Mouse (Mus musculus): Measurements from ENCODE around the gene Matn1.

The Matn1 gene

GRCm38 (mm10) chr4:130988219-130988839, 44.1 kb downstream of the Matn1 start:
- no peak for DNase-seq

DNA sequence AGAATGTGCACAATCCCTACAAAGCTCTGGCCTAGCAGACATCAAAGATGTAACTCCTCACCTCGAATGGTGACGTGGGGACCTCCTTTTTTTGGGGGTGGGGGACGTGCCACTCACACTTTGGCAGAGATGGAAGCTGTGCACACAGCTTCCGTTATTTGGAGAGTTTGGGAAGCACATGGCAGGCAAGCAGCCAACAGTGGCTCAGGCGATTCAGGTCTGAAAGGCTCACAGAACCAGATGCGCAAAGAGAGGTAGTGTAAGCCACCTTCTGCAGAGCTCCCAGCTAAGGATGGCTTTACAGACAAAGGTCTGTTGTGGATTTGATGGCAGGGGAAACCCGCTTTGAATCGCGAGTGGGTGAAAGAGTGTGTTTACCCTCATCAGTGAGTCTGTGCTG, 45.0 kb downstream of the Matn1 start:
- DNase-seq = no peak

DNA sequence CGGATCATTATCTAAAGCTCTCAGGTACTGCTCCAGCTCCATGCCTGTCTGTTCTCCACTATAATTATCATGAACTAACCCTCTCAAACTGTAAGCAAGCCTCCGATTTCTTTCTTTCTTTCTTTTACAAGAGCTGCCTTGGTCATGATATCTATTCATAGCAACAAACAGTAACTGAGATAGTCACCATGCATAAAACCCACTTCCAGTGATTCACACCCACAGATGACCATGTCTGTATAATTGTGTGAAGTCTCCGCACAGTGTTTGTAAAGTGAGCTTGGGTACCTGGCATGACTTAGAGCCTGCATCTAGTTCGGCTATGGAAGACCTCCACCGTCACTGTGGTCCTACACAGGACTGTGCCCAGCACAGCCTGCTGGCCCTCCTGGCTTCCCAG, 46.8 kb downstream of the Matn1 start:
- no peak for DNase-seq

DNA sequence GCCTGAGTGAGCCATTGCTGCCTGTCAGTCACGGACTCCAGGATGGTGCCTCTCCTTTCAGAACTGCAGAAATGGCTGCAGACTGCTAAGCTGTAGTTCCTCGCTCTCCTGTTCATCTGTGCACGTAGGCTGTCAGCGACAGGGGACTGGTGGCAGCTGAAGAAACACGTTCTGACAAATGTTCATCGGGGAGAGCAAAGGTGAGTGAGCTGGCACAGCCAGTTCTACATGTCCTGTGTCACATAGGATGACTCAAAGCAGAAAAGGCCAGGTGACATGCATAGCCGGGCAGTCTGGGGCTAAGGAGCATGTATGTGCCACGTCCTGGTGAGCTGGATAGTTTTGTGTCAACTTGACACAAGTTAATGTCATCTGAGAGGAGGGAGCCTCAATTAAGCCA, 50.4 kb downstream of the Matn1 start:
- DNase-seq = no peak

DNA sequence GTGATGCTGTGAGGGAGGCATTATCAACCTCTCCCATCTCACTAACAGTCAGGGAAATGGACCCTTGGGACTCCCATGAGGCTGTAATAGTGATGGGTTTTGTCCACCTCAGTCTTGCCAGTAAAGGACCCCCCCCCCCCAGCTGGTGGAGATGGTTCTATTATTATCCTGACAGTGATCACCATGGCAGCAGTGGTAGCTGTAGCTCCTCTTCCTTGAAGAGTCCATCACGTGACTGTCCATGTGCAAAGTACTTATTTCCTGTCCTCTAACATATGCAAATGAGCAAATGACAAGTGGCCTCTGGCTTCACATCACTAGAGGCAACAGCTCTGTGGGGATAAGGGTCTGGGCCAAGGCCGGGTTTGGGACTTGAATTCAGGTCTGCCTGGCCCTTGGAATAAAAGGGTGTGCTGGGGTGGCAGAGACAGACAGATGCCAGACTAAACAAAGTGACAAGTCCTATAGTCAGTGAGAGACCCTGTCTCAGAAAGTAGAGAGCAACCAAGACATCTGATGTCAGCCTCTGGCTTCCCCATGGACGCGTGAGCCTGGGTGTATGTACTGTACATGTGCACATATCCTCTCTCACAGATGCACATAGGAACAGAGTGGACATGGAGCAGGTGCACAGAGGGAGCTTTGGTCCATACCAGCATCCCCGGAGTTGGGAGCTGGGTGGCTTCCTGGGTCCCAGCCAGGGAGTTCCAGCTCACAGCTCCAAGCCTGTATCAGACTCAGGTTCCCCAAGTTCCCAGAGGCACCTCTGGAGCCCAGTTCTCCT, 55.8 kb downstream of the Matn1 start:
- no peak for DNase-seq

DNA sequence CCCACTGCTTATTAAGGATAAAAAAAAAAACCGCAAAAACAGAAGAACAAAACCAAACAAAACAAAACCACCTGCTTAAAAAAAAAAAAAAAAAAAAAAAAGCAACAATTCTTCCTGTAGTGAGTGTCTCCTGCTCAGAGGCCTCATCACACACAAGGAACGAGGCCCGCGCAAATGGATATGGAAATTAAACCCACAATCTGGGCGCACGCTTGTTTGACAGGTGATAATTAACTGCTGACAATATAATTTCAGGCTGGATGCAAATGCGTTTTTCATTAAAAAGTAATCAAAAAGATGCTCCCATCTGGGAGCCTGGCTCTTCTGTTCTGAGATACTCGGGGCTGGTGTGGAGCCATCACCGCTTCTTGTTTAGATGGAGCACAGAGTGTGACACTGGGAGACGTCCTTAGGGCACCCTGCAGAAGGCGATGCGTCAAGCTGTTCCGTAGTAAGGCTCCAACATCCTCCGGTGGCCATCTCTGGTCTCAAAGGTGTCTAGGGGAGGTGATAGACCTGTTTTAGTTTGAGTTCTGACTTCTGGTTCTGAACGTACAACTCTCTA, 56.5 kb downstream of the Matn1 start:
- no peak for DNase-seq
